Mouse (Mus musculus) neural tube, embryonic 15.5 days (tissue): ENCODE measurements around the gene Fam167b. TPM values are rescaled to one million over a fixed set of nuclear protein-coding genes. Genes with fewer than 3 reads are reported as not detected.

Experiments
- ATAC-seq: fragments of 200-750 bp; cut with Nextera tagmentation; 2 replicates; pipeline ENCODE4 v1.8.0; 2017; ENCODE audit warnings: mild to moderate bottlenecking, moderate TSS enrichment, moderate library complexity; ENCODE audit not compliant: low FRiP score
- H3K27ac ChIP-seq: fragments of 300-500 bp; sonication (generic); replicated peaks from 2 replicates; pipeline ENCODE4 v1.5.1; 2015; ENCODE audit warnings: mild to moderate bottlenecking, inconsistent platforms
- H3K27me3 ChIP-seq: fragments of 300-500 bp; sonication (generic); replicated peaks from 2 replicates; pipeline ENCODE4 v1.6.1; 2015; ENCODE audit warnings: inconsistent platforms
- H3K36me3 ChIP-seq: fragments of 300-500 bp; sonication (generic); 2 replicates; pipeline ENCODE4 v1.6.1; 2015; ENCODE audit warnings: inconsistent platforms
- H3K4me1 ChIP-seq: fragments of 300-500 bp; sonication (generic); 2 replicates; pipeline ENCODE4 v1.6.1; 2015; ENCODE audit warnings: inconsistent platforms
- H3K4me2 ChIP-seq: fragments of 300-500 bp; sonication (generic); 2 replicates; pipeline ENCODE4 v1.6.1; 2015; ENCODE audit warnings: inconsistent platforms, mild to moderate bottlenecking, moderate library complexity
- H3K4me3 ChIP-seq: fragments of 300-500 bp; sonication (generic); replicated peaks from 2 replicates; pipeline ENCODE4 v1.5.1; 2015; ENCODE audit warnings: mild to moderate bottlenecking, inconsistent platforms
- H3K9ac ChIP-seq: fragments of 300-500 bp; sonication (generic); replicated peaks from 2 replicates; pipeline ENCODE4 v1.6.1; 2015; ENCODE audit warnings: mild to moderate bottlenecking, inconsistent platforms
- H3K9me3 ChIP-seq: fragments of 300-500 bp; sonication (generic); replicated peaks from 2 replicates; pipeline ENCODE4 v1.6.1; 2016; ENCODE audit warnings: inconsistent platforms
- WGBS: fragments of 180-500 bp; shearing (Covaris S2); methylation state at CpG from one replicate; pipeline ENCODE4 v1.1.7; 2015; ENCODE audit warnings: mixed read lengths; 5-methylcytosine and 5-hydroxymethylcytosine counted together
- polyA plus RNA-seq: library from polyadenylated mRNA; unstranded; fragments of >200 nt; fragmentation: Nextera tagmentation; extraction: Ambion mirVana; gene quantifications from 2 replicates; pipeline ENCODE4 v1.2.1, GENCODE M21; 2015

The Fam167b gene
- polyA plus RNA-seq, 1 experiment from 2014 or later = not detected

DNA sequence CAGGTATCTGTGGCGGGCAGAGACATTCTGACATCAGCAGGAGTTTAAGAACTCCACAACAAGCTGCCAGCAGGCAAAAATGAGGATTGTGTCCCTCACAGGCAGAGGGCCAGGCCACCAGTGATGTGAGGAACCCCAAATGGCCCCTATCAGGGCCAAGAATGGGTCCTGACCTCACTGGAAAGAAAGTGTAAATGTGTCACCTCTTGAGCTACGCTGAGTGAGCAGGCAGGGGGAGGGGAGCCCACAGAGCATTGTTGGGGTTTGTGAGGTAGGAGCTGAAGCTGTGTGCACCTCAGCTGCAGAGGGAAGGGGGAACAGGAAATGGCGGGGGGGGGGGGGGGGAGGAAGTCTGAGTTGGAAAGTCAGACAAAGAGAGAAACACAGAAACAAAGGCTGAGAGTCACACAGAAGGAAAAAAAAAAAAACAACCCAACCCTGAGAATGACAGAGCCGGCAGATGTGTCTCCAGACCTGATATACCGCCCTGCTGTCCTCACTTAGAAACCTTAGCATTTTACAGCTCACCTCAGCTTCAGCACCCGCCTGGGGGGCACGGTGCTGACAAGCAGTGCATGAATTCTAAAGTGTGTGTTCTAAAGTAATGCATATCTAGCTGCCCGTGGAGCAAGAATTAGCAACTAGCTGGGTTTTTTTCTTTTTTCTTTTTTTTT is 3.0 kb downstream of the Fam167b start:
- no peak overlapping the region for H3K4me3 ChIP-seq
- H3K27ac ChIP-seq = no peak overlapping the region
- no peaks in the 10 kb centered on the region for H3K36me3 ChIP-seq
- no peak overlapping the region for H3K4me2 ChIP-seq
- peaks cover 8% of the 10 kb centered on the region for H3K4me1 ChIP-seq
- no peaks in the 10 kb centered on the region for H3K9me3 ChIP-seq
- WGBS = 34% methylated on average over 7 of the region's 8 CpGs
- H3K27me3 ChIP-seq = no peaks in the 10 kb centered on the region
- no peak for ATAC-seq
- no peak overlapping the region for H3K9ac ChIP-seq

DNA sequence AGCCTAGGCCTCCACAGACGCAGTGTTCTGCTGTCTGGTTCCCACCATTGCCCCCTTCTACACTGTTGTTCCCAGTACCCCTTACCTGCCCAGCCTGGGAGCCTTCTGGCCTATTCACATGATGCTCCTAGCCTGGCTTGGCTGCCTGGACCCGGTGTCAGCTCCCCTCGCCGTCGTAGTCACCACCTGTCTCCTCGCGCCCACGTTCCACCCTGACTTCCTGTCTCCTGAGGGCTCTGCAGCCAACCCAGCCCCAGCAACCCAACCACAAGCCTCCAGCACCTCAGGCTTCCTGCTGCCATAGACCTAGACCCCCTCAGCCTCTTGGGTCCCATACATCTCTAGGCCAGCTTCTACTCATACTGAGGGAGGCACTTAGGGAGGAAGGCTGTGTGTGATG is 4.9 kb downstream of the Fam167b start, which contains the start of gene Lck:
Gene Lck (minus strand): TSS at position 212 of the 400 bp plus-strand sequence.
- no peak within 1 kb of the TSS for H3K9ac ChIP-seq
- no peak within 1 kb of the TSS for H3K4me3 ChIP-seq
- 95% methylated on average over 8 of the region's 8 CpGs for WGBS
- no peaks in the 10 kb centered on the region for H3K36me3 ChIP-seq
- H3K27ac ChIP-seq = no peak within 1 kb of the TSS
- H3K4me2 ChIP-seq = no peak within 1 kb of the TSS
- H3K9me3 ChIP-seq = no peaks in the 10 kb centered on the region
- no peak for ATAC-seq
- H3K27me3 ChIP-seq = no peaks in the 10 kb centered on the region
- H3K4me1 ChIP-seq = peaks cover 8% of the 10 kb centered on the region

DNA sequence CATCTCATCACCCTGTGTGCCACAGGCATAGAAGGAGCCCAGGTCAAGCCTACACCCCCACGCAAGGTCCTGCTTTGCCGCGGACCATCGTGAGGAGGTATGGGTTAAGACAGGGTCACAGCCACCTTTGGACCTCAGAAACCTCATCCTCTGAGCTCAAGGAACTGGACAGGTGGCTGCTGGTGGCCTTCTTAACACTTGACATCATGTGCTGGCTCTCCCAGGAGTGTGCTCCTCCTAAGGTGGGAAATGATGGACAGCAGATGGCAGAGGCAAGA is 5.3 kb downstream of the Fam167b start:
- Histone ChIP-seq H3K4me3 (no peak overlapping the region), H3K4me1 (peaks cover 8% of the 10 kb centered on the region), H3K4me2 (no peak overlapping the region), H3K36me3 (no peaks in the 10 kb centered on the region), H3K27me3 (no peaks in the 10 kb centered on the region), H3K9ac (no peak overlapping the region), H3K27ac (no peak overlapping the region), H3K9me3 (no peaks in the 10 kb centered on the region)
- ATAC-seq = no peak
- WGBS = 95% methylated on average over 4 of the region's 4 CpGs

DNA sequence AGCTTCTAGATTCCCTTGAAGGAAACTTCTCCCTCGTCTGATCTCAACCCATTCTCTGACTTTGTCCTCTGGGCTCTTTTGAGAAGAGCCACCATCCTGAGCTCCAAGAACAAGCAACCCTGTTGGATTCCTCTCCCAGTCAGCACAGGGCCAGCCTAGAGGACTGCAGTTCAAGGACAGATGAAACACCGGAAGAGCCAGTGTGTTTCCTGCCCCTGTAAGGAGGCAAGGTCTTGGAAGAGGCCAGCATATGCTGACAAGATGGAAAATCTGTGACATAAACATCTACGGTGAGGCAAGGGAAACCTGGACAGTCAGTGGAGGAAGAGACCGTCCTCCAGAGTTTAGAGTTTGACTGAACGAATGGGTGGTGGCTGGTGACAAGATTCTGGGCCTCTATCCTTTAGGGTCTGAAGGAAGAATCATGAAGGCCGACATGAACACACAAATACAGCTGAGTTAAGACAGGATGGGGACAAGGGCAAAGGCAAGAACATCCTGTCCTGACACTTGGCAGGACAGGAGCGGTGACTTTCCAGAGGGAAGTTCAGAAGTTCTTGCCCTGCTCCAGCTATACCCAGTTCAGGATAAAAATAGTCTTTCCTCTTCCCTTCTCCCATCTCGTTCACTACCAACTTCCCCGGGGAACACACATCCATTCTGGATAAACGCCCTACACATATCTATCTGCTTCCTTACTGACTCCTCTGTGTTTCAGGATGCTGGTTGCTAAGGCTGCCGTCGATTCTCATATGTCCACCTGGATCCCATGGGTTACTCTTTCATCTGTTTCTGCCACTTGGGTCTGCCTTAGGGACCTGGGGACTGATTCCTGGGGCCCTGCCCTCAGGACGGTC is 5.9 kb downstream of the Fam167b start:
- WGBS = 87% methylated on average over 13 of the region's 13 CpGs
- Histone ChIP-seq H3K4me1 (peaks cover 8% of the 10 kb centered on the region), H3K27ac (no peak overlapping the region), H3K36me3 (no peaks in the 10 kb centered on the region), H3K4me3 (no peak overlapping the region), H3K9ac (no peak overlapping the region), H3K27me3 (no peaks in the 10 kb centered on the region), H3K4me2 (no peak overlapping the region), H3K9me3 (no peaks in the 10 kb centered on the region)
- ATAC-seq = no peak

DNA sequence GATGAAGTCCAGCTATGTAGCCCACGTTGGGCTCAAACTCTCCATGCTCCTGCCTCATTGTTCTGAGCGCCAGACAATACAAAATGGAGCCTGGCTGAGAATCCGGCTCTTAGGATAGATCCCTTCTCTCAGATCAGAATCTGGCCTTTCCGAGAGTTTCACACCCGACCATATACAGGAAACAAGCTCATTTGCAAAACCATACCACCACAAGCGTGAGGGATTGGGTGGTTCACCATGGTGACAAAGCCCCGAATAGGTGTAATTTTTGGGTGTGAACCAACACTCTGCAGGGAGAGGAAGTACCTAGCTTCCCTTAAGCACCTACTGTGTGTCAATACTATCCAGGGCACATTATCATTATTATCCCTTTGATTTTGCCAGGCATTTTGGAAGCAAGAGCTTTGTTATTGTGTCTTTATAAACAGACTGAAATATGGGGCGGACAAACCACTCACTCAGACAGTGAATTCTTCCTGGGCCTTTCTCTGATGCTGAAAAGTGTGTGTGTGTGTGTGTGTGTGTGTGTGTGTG is 6.7 kb downstream of the Fam167b start:
- no peak overlapping the region for H3K27ac ChIP-seq
- H3K9me3 ChIP-seq = no peaks in the 10 kb centered on the region
- H3K4me1 ChIP-seq = no peaks in the 10 kb centered on the region
- no peaks in the 10 kb centered on the region for H3K27me3 ChIP-seq
- H3K9ac ChIP-seq = no peak overlapping the region
- ATAC-seq = no peak
- H3K4me2 ChIP-seq = no peak overlapping the region
- H3K36me3 ChIP-seq = no peaks in the 10 kb centered on the region
- no peak overlapping the region for H3K4me3 ChIP-seq
- WGBS = 78% methylated on average over 8 of the region's 8 CpGs

DNA sequence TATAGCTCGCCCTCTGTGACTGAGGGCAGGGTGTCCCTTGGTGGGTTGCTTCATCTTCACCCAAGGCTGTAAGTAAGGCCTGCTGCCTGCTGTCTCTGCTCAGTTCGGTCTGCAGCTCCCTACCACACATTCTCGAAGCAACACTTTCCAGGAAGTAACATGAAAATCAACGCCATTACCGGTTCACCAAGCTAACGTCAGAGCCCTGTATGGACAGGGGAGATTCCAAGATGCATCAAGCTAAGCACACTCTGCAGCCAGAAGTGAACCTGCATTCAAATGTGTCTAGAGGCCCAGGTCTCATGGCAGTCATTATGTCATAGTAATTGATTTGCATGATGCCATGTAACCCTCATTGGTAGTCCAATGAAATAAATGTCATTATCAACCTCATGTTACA is 8.3 kb downstream of the Fam167b start:
- no peak overlapping the region for H3K27ac ChIP-seq
- ATAC-seq = no peak
- no peaks in the 10 kb centered on the region for H3K27me3 ChIP-seq

DNA sequence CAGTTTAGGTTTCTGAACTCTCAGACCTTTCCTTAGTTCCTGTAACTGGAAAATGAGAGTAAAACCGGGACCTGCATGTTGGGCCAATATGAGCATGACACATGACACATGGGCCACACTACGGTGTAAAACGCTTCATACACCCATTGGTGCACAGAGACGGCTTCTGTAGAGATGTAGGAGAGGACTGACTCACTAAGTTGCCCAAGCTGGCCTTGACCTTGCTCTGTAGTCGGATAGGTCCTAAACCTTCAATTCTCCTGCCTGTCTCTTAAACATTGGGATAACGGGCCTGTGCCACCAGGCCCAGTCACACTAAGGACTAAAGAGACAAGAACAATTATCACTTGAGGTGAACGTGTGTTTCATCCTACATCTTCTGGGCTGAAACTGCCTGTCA is 10.0 kb downstream of the Fam167b start:
- 95% methylated on average over 7 of the region's 7 CpGs for WGBS
- H3K4me3 ChIP-seq = no peak overlapping the region
- H3K36me3 ChIP-seq = no peaks in the 10 kb centered on the region
- no peak overlapping the region for H3K9ac ChIP-seq
- no peak overlapping the region for H3K27ac ChIP-seq
- no peaks in the 10 kb centered on the region for H3K27me3 ChIP-seq
- H3K9me3 ChIP-seq = no peaks in the 10 kb centered on the region
- no peak overlapping the region for H3K4me2 ChIP-seq
- no peaks in the 10 kb centered on the region for H3K4me1 ChIP-seq
- ATAC-seq = no peak

More for the DNA sequence above, 8.3 kb downstream of the Fam167b start:
- Histone ChIP-seq H3K36me3 (no peaks in the 10 kb centered on the region), H3K4me2 (no peak overlapping the region), H3K9ac (no peak overlapping the region), H3K9me3 (no peaks in the 10 kb centered on the region), H3K4me3 (no peak overlapping the region), H3K4me1 (no peaks in the 10 kb centered on the region)
- WGBS = 91% methylated on average over 6 of the region's 6 CpGs

DNA sequence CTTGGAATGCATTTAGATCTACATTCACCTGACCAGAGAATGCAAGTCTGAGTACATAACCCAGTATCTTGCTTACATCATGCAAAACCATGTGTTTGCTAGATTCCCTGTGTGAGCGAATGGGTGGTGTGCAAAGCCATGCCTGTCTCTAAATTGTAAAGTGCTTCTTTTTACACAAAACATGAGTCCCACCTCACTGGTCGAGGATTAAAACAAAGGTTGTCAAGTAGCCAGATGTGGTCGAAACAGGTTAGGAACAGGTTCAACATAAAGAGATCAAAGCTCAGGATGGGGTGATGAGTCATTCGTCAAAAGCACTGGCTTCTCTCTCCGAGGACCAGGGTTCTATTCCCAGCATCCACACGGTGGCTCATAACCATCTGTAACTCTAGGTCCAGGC is 13.2 kb downstream of the Fam167b start:
- H3K4me2 ChIP-seq = no peak overlapping the region
- H3K4me1 ChIP-seq = no peaks in the 10 kb centered on the region
- no peaks in the 10 kb centered on the region for H3K27me3 ChIP-seq
- H3K36me3 ChIP-seq = no peaks in the 10 kb centered on the region
- no peak overlapping the region for H3K27ac ChIP-seq
- ATAC-seq = no peak
- H3K9me3 ChIP-seq = no peaks in the 10 kb centered on the region
- 90% methylated on average over 6 of the region's 6 CpGs for WGBS
- no peak overlapping the region for H3K4me3 ChIP-seq
- no peak overlapping the region for H3K9ac ChIP-seq

DNA sequence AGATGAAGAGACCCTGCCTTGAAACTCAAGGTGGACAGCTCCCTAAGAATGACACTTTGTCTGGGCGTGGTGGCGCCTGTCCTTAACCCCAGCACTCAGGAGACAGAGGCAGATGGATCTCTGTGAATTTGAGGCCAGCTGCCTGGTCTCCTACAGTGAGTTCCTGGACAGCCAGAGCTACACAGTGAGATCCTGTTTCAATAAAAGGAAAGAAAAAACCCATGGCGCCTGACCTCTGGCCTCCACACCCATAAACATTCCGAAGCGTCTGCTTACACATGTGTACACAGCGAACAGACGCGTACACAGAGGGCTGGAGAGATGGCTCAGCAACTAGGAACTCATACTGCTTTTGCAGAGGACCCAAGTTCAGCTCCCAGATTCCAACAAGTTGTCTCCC is 14.6 kb downstream of the Fam167b start:
- ATAC-seq = no peak

DNA sequence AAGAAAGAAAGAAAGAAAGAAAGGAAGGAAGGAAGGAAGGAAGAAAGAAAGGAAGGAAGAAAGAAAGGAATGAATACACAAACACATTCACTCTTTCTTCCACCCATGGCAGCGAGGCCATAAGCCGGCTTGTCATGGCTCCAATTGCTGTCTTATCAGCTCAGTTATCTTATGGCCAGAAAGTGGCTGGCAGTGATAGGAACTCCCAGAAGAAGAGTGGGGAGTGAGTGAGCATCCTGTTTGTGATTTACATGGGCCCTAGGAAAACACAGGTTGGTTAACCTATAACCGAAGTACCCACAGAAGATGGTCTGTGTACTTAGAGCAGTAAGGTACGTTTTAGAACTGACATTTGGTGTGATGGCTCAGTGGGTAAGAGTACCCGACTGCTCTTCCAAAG is 17.2 kb downstream of the Fam167b start:
- WGBS = 92% methylated on average over 5 of the region's 5 CpGs
- ATAC-seq = no peak
- Histone ChIP-seq H3K36me3 (no peaks in the 10 kb centered on the region), H3K4me1 (peaks cover 4% of the 10 kb centered on the region; the same call in 1 of the 2 replicates), H3K9me3 (no peaks in the 10 kb centered on the region), H3K9ac (no peak overlapping the region), H3K27ac (no peak overlapping the region), H3K4me2 (no peak overlapping the region), H3K4me3 (no peak overlapping the region), H3K27me3 (no peaks in the 10 kb centered on the region)

More for the DNA sequence above, 14.6 kb downstream of the Fam167b start:
- Histone ChIP-seq H3K36me3 (no peaks in the 10 kb centered on the region), H3K27ac (no peak overlapping the region), H3K9me3 (no peaks in the 10 kb centered on the region), H3K4me1 (no peaks in the 10 kb centered on the region), H3K4me3 (no peak overlapping the region), H3K27me3 (no peaks in the 10 kb centered on the region), H3K9ac (no peak overlapping the region), H3K4me2 (no peak overlapping the region)
- WGBS = 37% methylated on average over 8 of the region's 8 CpGs

DNA sequence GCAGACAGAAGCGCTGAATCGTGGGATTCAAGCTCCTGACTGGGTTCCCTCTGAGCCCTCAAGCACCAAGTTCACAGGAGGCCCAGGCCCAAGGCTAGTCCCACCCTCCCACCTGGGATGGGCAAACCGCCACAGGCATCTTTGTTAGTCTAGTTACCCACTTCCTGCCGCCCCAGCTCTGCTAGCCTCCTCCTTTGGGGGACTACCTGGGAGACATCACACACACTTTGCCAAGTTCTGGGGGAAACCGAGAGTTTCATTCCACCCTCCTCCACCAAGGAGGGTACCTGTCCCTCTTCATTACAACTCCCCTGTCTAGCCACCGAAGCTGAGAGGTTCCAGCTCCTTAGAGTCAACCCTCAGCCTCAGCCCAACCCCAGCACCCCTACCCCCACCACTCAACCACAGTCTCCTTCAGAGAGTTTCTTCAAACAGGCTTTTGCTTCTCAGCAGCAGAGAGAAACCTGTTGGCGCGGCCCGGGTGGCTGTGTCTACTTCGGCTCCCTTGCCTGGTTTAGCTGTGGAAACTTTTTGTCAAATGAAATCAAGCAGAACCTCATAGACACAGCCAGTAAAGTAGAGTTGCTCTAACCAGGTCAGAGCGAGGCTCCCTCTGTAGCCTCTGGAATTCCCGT is 19.9 kb downstream of the Fam167b start:
- H3K9ac ChIP-seq = no peak overlapping the region
- WGBS = 88% methylated on average over 12 of the region's 12 CpGs
- no peaks in the 10 kb centered on the region for H3K9me3 ChIP-seq
- no peak for ATAC-seq
- no peaks in the 10 kb centered on the region for H3K36me3 ChIP-seq
- H3K4me3 ChIP-seq = no peak overlapping the region
- H3K4me1 ChIP-seq = peaks cover 20% of the 10 kb centered on the region
- no peaks in the 10 kb centered on the region for H3K27me3 ChIP-seq
- no peak overlapping the region for H3K4me2 ChIP-seq
- no peak overlapping the region for H3K27ac ChIP-seq
